Mouse (Mus musculus): Measurements from ENCODE around the gene Cyp2d9. TPM values are rescaled to one million over a fixed set of nuclear protein-coding genes. Genes with fewer than 3 reads are reported as not detected.

Cyp2d9 gene
- not detected for total RNA-seq (2023)

GRCm38 (mm10) chr15:82433137-82433536 is at the start of gene Cyp2d9:
Gene Cyp2d9, plus strand, starts transcription at chr15:82433437.

GRCm38 (mm10) chr15:82393922-82394321 is 39.3 kb upstream of the Cyp2d9 start, which contains the start of gene Cyp2d11:
Gene Cyp2d11, minus strand, starts transcription at chr15:82394022.

GRCm38 (mm10) chr15:82406981-82407380 is 26.3 kb upstream of the Cyp2d9 start, which contains the start of gene Cyp2d10:
Gene Cyp2d10, minus strand, starts transcription at chr15:82407195.

Other genes starting within 250 kb of the Cyp2d9 start
- 1 to 10 TPM; 7.9 to 8.9 TPM for gene Shisa8, start 220.6 kb upstream of the Cyp2d9 start, total RNA-seq (2023)
- gene Tnfrsf13c, start 209.1 kb upstream of the Cyp2d9 start, total RNA-seq (2023), result 100 to 1,000 TPM; 350 to 394 TPM
- 1 to 10 TPM in 1 of 2 experiments, not detected in 1; 3.9 TPM for gene Cenpm, start 188.7 kb upstream of the Cyp2d9 start, total RNA-seq (2023)
- not detected for gene 1500009C09Rik, start 181.0 kb upstream of the Cyp2d9 start, total RNA-seq (2023)
- gene Sept3, start 158.5 kb upstream of the Cyp2d9 start, total RNA-seq (2023), result not detected
- gene Wbp2nl, start 134.5 kb upstream of the Cyp2d9 start, total RNA-seq (2023), result not detected
- 10 to 100 TPM; 40.2 to 52.2 TPM for gene Naga, start 94.5 kb upstream of the Cyp2d9 start, total RNA-seq (2023)
- not detected for gene Pheta2, start 94.5 kb upstream of the Cyp2d9 start, total RNA-seq (2023)
- gene Smdt1, start 94.5 kb upstream of the Cyp2d9 start, total RNA-seq (2023), result 10 to 100 TPM; 78.1 to 82.2 TPM
- gene Ndufa6, start 79.1 kb upstream of the Cyp2d9 start, total RNA-seq (2023), result 100 to 1,000 TPM; 119 to 121 TPM
- 1 to 10 TPM; 5.9 to 10.0 TPM for gene Cyp2d22, start 53.2 kb upstream of the Cyp2d9 start, total RNA-seq (2023)
- gene Cyp2d11, start 39.4 kb upstream of the Cyp2d9 start, total RNA-seq (2023), result not detected
- not detected for gene Cyp2d10, start 26.2 kb upstream of the Cyp2d9 start, total RNA-seq (2023)
- not detected for gene Cyp2d12, start 121.6 kb downstream of the Cyp2d9 start, total RNA-seq (2023)
- not detected for gene Cyp2d34, start 187.5 kb downstream of the Cyp2d9 start, total RNA-seq (2023)

Data from B cell, adult 67 days (primary cell).